Mouse (Mus musculus): ENCODE data around the gene Lmo4.

Lmo4 gene

GRCm38 (mm10) chr3:144204413-144205311 lies at the start of gene Lmo4:
TSS of gene Lmo4 (minus strand) at chr3:144205220.
- DNase-seq (ENCODE audit: low spot score in 2 of 2) = peak; percentile 73 to 77

GRCm38 (mm10) chr3:144254281-144254680 lies 49.3 kb upstream of the Lmo4 start:
- DNase-seq (ENCODE audit: low spot score in 2 of 2) = no peak

GRCm38 (mm10) chr3:144253018-144253417 lies 48.0 kb upstream of the Lmo4 start:
- no peak for DNase-seq (ENCODE audit: low spot score in 2 of 2)

GRCm38 (mm10) chr3:144252109-144252508 lies 47.1 kb upstream of the Lmo4 start:
- no peak for DNase-seq (ENCODE audit: low spot score in 2 of 2)

GRCm38 (mm10) chr3:144242025-144242673 lies 37.1 kb upstream of the Lmo4 start:
- DNase-seq (ENCODE audit: low spot score in 2 of 2) = peak; percentile 89

GRCm38 (mm10) chr3:144241161-144241560 lies 36.1 kb upstream of the Lmo4 start:
- DNase-seq (ENCODE audit: low spot score in 2 of 2) = no peak

GRCm38 (mm10) chr3:144238482-144238881 lies 33.5 kb upstream of the Lmo4 start:
- no peak for DNase-seq (ENCODE audit: low spot score in 2 of 2)

GRCm38 (mm10) chr3:144232347-144233008 lies 27.5 kb upstream of the Lmo4 start:
- DNase-seq (ENCODE audit: low spot score in 2 of 2) = no peak

GRCm38 (mm10) chr3:144231931-144232330 lies 26.9 kb upstream of the Lmo4 start:
- no peak for DNase-seq (ENCODE audit: low spot score in 2 of 2)

- no peak for DNase-seq (ENCODE audit: low spot score in 2 of 2)
These were observed 26.4 kb upstream of the Lmo4 start for GRCm38 (mm10) chr3:144231419-144231818.

- DNase-seq (ENCODE audit: low spot score in 2 of 2) = no peak
These were observed 25.0 kb upstream of the Lmo4 start for GRCm38 (mm10) chr3:144230016-144230415.

- no peak for DNase-seq (ENCODE audit: low spot score in 2 of 2)
These were observed 24.3 kb upstream of the Lmo4 start for GRCm38 (mm10) chr3:144229312-144229711.

GRCm38 (mm10) chr3:144225456-144226240 lies 20.6 kb upstream of the Lmo4 start:
- no peak for DNase-seq (ENCODE audit: low spot score in 2 of 2)

- DNase-seq (ENCODE audit: low spot score in 2 of 2) = no peak
These were observed 19.6 kb upstream of the Lmo4 start for GRCm38 (mm10) chr3:144224594-144224993.

GRCm38 (mm10) chr3:144223377-144224105 lies 18.5 kb upstream of the Lmo4 start:
- no peak for DNase-seq (ENCODE audit: low spot score in 2 of 2)

GRCm38 (mm10) chr3:144222381-144222780 lies 17.4 kb upstream of the Lmo4 start:
- no peak for DNase-seq (ENCODE audit: low spot score in 2 of 2)

- peak; percentile 73 to 82 for DNase-seq (ENCODE audit: low spot score in 2 of 2)
These were observed 2.5 kb upstream of the Lmo4 start for GRCm38 (mm10) chr3:144207498-144207897.

GRCm38 (mm10) chr3:144206942-144207341 lies 1.9 kb upstream of the Lmo4 start:
- DNase-seq (ENCODE audit: low spot score in 2 of 2) = no peak

GRCm38 (mm10) chr3:144206261-144206660 lies 1.2 kb upstream of the Lmo4 start:
- no peak for DNase-seq (ENCODE audit: low spot score in 2 of 2)

- peak; percentile 93 for DNase-seq (ENCODE audit: low spot score in 2 of 2)
These were observed 532 bp upstream of the Lmo4 start for GRCm38 (mm10) chr3:144205351-144206153.

Measured in right cerebral cortex, adult 2 months (tissue).